Mouse (Mus musculus): Measurements from ENCODE around the gene Marf1. TPM values are rescaled to one million over a fixed set of nuclear protein-coding genes. Genes with fewer than 3 reads are reported as not detected.

Gene Marf1
- total RNA-seq, 2 experiments from 2014 or later: 21.5 to 22.6 TPM

GRCm38 (mm10) chr16:14137976-14138561, 25.1 kb downstream of the Marf1 start:
- DNase-seq (ENCODE audit: low spot score): no peak

DNA sequence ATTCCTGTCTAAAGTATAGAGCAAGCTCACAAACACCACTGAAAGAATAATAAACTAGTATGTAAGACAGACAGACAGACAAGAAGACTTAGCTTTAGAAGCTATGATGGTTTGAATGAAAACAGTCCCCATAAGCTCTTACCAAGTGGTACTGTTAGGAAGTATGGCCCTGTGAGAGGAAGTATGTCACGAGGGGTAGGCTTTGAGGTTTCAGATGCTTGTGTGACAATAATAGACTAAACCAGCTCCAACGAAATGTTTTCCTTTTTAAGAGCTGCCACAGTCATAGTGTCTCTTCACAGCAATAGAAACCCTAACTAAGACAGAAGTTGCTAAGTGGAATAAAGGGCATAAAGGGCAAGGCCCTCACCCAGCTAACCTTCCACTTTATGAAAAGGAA, 28.1 kb downstream of the Marf1 start:
- no peak for DNase-seq (ENCODE audit: low spot score)

DNA sequence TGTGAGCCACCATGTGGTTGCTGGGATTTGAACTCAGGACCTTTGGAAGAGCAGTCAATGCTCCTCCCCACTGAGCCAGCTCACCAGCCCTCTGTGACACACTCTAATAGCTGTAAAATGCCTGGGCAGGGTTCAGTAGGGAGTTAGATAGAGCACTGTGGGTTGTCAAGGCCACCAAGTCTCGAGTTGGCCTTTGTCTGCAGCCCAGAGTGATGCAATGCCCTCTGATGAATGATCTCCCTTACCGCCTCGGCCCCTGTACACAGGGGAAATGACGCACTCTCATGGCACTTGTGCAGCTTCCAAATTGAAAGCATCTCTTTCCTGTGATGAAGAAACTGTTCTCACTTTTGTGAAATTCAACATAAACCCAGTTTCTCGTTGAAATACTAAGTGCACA, 31.3 kb downstream of the Marf1 start:
- no peak for DNase-seq (ENCODE audit: low spot score)

DNA sequence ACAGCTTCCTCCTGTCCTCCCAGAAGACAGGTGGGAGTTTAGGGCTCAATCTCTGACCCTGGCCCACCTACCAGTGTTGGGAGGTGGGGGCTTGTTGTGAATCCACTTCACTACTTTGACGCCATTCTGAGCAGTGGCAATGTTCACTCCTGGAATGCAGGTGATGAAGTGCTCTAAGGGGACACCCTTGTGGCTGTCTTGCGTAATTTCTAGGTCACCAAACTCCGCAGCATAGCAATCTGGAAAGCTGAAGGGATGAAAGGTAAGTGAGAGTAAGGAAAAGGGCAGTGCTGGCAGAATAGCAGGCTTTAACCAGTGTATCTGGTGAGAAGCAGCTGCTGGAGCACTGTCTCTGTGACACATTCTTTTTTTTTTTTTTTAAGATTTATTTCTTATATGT, 31.8 kb downstream of the Marf1 start:
- no peak for DNase-seq (ENCODE audit: low spot score)

GRCm38 (mm10) chr16:14130796-14131195, 32.4 kb downstream of the Marf1 start:
- no peak for DNase-seq (ENCODE audit: low spot score)

GRCm38 (mm10) chr16:14128977-14129376, 34.2 kb downstream of the Marf1 start:
- DNase-seq (ENCODE audit: low spot score): no peak

DNA sequence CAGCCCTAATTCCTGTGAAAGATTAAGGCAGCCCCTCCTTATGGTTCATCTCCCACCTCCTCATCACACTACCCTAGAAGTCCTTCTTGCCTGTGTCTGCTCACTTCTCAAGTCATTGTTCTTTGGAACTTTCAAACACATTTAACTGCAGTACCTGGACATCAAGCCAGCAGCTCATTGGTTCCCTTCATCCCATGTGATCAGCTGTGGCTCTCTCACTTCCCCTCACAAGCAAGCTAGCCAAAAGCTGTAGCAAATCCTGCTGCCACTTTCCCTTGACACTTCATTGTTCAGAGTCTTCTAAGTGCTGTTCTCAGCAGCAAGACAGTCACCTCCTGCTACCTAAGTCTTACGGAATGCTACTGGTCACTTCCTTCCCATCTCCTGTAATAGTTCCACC, 37.9 kb downstream of the Marf1 start:
- DNase-seq (ENCODE audit: low spot score): no peak

GRCm38 (mm10) chr16:14124709-14125108, 38.4 kb downstream of the Marf1 start:
- no peak for DNase-seq (ENCODE audit: low spot score)

- no peak for DNase-seq (ENCODE audit: low spot score)
Measured at GRCm38 (mm10) chr16:14123901-14124300, 39.2 kb downstream of the Marf1 start.

DNA sequence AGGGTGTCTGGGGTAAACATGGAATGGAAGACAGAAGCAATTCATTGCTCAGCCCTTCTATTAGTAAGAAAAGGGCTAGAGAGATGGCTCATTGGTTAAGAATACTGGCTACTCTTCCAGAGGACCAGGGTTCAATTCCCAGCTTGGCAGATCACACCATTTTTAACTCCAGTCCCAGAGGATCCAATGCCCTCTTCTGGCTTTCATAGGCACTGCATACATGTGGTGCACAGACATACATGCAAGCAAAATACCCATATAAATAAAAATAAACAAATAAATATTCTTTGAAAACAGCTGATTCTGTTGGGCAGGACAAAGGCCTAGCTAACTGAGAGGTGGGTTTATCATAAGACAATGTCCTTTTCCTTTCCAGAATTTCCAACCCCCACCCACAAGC, 40.6 kb downstream of the Marf1 start:
- DNase-seq (ENCODE audit: low spot score): no peak

DNA sequence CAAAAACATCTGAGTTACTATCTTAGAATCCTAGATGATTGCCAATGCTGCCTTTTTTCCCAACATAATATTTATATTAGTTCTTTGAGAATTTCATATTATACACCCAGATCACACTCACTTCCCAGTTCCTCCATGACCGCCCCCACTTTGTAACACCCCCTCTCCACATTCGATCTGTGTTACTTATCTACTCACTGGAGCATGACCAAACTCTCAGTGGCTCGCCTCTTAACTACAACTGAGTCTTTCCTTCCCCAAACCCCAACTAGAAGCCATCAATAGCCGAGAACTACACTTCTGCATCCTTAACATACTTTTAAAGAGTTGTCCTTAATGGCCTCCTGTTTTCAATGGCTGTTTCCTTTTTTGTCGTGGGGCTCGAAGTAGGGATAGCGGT, 41.6 kb downstream of the Marf1 start:
- no peak for DNase-seq (ENCODE audit: low spot score)

- DNase-seq (ENCODE audit: low spot score): no peak
Measured at GRCm38 (mm10) chr16:14120941-14121340, 42.2 kb downstream of the Marf1 start.

DNA sequence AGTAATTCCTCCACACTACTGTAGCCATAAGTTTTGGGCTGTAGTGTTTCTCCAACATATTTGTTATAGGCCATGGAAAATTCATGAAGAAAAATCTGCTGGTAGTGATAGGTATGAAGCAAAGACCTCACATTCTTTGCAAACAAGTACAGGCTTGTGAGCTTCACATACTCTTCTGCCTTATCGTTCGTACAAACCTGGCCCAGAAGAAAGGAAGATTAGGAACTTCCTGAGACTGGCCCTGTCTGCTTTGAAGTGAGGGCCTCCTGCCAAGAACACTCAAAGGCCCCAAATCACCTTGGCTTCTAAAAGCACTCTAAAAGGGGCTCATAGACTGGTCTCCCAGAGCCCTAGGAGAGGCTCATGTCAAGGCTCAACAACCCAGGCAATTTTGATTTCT, 45.9 kb downstream of the Marf1 start:
- DNase-seq (ENCODE audit: low spot score): no peak

DNA sequence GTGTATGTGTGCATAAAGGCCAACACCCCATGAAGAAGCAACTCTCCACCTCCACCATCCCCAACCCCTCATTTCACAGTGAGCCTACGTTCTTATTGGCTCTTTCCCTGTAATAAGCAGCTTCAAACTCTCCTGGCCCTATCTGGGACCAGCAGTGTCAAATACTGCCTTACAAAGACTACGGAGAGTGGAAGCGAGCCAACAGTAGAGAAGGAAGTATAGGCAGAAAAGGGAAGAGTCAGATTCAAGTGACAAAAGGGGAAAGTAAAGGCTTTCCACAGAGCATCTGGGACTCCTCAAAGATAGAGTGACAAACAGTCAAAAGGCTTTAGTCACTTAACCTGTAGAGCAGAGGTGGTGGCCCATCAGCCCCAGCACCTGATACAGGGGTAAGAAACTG, 50.4 kb downstream of the Marf1 start:
- DNase-seq (ENCODE audit: low spot score): no peak

- no peak for DNase-seq (ENCODE audit: low spot score)
Measured at GRCm38 (mm10) chr16:14112133-14112532, 51.0 kb downstream of the Marf1 start.

DNA sequence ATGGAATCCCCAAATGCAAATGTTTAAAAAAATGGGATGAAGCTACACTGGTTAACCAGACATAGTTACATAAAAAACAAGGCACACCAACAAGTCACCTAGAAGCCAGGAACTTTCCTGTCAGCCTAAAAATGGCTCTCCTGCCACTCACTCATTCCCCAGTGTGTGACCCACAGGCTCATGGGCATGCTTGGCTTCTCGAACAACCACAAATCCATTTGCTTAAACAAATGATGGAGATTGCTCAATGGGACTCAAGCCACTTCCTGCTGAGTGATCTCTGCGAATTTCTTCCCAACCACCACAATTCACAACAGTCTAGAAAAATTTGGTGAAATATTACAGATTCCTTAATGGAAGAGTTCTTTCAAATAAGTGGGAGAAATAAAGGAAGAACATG, 52.2 kb downstream of the Marf1 start:
- DNase-seq (ENCODE audit: low spot score): no peak

DNA sequence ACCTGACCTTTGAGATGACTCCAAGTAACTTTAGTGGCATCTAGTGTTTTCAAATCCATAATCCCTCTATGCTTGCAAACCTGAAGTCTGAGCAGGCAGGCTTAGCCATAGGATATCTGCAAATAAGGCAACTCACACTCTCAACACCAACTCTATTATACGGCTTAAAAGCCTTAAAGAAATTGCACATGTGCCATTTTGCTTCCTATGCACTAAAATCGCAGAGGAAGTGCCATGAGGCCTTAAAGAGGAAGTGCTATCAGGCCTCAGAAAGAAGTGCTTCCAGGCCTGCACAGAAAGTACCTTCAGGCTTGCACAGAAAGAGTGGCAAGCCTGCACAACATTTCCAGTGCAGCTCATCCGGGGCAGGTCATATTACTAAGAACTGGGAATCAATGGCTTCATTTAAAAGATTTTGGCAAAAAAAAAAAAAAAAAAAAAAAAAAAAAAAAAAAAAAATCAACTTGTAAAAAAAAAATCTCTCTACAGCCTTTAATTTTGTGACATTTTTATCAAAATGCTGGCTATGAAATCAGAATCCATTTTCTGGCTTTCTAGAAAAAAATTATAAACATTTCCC, 53.4 kb downstream of the Marf1 start:
- DNase-seq (ENCODE audit: low spot score): no peak

- DNase-seq (ENCODE audit: low spot score): peak; percentile 40
Measured at GRCm38 (mm10) chr16:14105891-14106290, 57.3 kb downstream of the Marf1 start.

DNA sequence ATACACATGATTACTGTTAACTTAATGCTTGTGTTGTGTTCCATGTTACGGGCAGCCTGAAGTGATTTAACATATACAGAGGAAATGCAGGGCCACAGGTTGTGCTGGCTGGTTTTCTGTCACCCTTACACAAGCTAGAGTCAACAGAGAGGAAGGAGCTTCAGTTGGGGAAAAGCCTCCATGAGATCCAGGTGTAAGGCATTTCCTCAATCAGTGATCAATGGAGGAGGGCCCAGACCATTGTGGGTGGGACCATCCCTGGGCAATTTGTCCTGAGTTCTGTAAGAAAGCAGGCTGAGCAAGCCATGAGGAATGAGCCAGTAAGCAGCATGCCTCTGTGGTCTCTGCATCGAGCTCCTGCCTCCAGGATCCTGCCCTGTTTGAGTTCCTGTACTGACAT, 71.4 kb downstream of the Marf1 start:
- DNase-seq (ENCODE audit: low spot score): no peak

DNA sequence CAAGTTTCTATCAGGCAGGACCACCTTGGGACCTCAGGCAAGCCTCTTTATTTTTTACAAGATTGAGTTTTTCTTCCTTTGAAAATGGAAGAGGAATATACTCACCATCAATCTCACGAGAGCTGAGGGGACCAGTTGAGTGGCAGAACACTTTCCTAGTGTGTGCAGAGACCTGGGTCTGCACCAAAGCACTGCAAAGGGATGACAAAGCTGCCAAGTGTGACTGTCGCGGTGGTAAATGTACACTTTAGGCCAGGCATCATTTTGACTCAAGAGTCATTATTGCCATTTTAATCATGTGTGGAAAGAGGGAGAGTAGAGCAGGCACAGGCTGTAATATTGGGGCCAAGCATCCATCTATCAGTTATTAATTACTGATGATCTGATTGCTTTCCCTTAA, 73.9 kb downstream of the Marf1 start:
- DNase-seq (ENCODE audit: low spot score): no peak

- DNase-seq (ENCODE audit: low spot score): no peak
Measured at GRCm38 (mm10) chr16:14088249-14088648, 74.9 kb downstream of the Marf1 start.

DNA sequence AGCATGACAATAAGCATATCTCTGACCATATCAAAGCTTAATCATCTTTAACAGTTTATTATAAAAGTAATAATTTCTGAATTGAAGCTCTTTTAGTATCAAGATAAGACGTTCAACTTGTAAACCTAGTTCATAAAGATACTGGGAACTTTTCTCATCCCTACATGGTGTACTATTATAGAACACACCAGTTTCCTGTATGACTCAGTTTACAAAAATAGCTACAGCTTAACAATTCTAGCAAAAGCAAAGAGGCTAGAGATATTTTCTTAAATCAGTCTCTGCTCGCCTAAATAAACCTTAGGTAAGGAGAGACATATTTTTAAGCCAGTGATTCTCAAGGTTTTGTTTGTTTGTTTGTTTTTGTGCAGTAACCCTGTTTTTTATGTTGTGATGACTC, 80.2 kb downstream of the Marf1 start:
- no peak for DNase-seq (ENCODE audit: low spot score)

- no peak for DNase-seq (ENCODE audit: low spot score)
Measured at GRCm38 (mm10) chr16:14070471-14071169, 92.5 kb downstream of the Marf1 start.
